Mouse (Mus musculus) embryo, embryonic 9.5 days (tissue): ENCODE measurements around the gene Tmem63b.
A peak's percentile ranks its signal among the peaks of the same experiment; 100 is the strongest.
"Not testable (repeated sequence)": the region's sequence is repeated elsewhere in the genome, so short reads cannot be mapped to it uniquely, and the experiment has no call there.

Source experiments
- DNase-seq: peaks from one replicate; pipeline ENCODE4 v3.0.0-alpha.2; 2017; ENCODE audit errors: extremely low spot score

Gene Tmem63b

DNA sequence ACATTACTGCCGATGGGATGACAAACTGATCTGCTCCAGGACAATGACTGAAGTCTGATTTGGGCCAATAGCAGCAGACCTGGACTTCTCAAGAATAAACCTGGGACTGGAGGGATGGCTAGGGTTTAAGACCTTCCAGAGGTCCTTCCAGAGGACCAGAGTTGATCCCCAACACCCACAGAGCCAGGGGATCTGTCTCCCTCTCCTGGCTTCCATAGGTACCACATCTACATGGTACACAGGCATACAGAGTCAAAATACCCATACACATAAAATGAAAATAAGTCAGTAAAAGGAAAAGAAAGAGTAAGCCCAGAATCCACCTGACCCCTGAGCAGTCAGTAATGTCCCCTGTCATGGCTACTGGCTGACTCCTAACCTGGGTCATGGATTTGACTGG, 14.9 kb downstream of the Tmem63b start:
- no peak for DNase-seq

DNA sequence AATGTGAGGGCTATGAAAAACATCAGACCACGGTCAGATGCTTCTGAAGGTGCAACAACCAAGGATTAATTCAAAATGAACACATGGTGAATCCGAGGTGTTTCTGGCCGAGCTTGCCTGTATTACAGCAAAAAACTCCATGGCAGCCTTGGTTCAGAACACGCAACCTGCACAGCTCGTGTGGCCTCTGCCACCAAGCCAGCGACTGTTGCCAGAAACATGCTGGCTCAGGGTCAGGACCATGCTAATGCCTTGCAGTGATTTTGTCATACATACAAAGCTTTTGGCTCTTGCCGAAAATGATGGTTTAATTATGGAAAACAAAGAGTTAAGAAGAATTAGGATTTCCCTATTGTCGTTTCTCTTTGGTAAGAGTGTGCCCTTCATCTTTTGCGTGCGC, 18.7 kb downstream of the Tmem63b start:
- DNase-seq = no peak

DNA sequence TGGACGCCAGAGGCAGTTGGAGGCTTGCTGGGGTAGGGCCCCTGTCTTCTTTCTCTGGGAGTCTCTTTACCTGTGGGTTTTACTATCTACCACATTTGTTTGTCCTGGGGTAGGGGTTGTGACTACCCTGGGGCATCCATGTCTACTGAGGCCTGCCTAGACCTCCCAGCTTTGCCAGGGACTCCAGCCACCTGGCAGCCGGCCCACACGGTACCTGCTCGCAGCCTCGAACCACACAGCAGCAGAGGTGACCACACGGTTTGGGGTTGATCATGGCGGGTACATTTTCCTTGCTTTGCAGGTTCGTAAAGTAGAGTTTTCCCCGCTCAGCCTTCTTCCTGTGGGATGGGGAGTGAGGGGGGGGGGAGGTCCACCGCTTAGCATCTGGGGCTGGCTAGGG, 19.2 kb downstream of the Tmem63b start:
- DNase-seq = no peak

GRCm38 (mm10) chr17:45666091-45666490, 20.6 kb downstream of the Tmem63b start:
- DNase-seq = no peak

DNA sequence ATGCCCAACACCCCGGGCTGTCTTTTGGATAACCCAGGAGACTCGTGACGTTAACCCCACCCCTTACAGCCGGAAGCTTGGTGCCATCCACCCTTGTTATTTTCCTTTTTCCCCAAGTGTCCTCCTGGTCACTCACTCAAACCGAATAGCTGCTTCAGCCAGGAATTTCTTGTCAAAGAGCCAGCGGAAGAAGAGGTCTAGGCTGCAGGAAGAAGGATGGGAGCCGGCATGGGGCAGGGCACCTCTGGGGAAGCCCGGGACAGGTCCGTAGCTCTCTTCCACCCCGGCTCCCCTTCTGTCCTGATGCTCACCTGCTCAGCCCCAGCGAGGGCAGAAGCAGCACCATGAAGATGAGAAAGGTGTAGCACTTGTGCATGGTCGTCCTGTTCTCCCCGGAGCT, 22.1 kb downstream of the Tmem63b start:
- no peak for DNase-seq

- peak; percentile 77 for DNase-seq
These were observed 23.4 kb downstream of the Tmem63b start for GRCm38 (mm10) chr17:45663106-45663919.

DNA sequence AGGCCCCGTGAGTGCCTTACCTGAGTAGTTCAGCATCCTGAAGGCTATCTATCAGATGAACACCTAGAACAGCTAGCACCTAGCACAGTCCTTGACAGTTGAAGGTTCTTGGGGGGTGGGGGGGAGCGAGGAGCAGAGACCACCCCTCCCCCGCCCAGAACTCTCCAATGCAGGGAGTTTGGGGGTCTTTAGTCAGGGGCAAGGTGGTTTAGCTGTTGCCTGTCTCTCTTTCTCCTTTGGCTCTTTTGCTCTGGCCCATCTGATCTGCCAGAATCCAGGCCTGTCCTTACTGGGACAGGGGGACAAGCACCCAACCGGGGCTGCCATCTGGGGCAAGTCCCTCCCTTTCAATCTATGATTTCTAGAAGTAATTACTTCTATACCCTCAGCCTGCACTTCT, 27.5 kb downstream of the Tmem63b start, which contains the start of gene Capn11:
Gene Capn11, minus strand, starts transcription at position 101 of the 400 bp plus-strand sequence.
- no peak for DNase-seq

DNA sequence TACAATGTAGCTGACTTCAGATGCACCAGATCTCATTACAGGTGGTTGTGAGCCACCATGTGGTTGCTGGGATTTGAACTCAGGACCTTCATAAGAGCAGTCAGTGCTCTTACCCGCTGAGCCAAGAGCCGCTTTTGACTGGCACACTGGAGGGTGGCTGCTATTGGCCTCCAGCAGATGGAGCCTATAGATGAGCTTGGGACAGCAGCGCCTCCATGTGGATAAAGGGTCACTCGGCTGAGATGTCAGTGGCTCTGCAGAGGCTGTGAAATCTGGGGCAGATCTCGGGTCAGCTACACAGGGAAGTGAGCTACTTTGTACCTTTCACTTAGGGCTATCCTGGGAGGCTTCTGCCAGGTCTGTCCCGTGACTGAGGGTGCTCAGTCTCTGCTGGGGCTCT, 30.9 kb downstream of the Tmem63b start:
- DNase-seq = peak; percentile 26

GRCm38 (mm10) chr17:45653233-45653632, 33.5 kb downstream of the Tmem63b start:
- DNase-seq = no peak

DNA sequence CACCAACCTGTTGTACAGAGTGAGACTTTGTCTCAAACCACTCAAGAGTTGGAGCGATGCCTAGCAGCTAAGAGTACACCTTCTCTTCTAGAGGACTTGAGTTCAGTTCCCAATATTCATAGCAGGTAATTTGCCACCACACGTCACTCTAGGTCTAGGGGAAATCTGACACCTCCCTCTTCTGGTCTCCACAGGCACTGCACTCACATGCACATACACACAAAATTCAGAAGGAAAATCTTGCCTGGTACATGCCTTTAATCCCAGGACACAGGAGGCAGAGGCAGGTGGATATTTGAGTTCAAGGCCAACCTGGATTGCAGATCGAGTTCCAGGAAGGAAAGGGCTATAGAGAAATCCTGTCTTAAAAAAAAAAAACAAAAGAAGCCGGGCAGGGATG, 42.5 kb downstream of the Tmem63b start:
- DNase-seq = no peak

- DNase-seq = peak; percentile 68
These were observed 44.0 kb downstream of the Tmem63b start for GRCm38 (mm10) chr17:45642701-45643100.

- DNase-seq = no peak
These were observed 44.7 kb downstream of the Tmem63b start for GRCm38 (mm10) chr17:45641981-45642380.

- DNase-seq = no peak
These were observed 48.0 kb downstream of the Tmem63b start for GRCm38 (mm10) chr17:45638596-45639295.

DNA sequence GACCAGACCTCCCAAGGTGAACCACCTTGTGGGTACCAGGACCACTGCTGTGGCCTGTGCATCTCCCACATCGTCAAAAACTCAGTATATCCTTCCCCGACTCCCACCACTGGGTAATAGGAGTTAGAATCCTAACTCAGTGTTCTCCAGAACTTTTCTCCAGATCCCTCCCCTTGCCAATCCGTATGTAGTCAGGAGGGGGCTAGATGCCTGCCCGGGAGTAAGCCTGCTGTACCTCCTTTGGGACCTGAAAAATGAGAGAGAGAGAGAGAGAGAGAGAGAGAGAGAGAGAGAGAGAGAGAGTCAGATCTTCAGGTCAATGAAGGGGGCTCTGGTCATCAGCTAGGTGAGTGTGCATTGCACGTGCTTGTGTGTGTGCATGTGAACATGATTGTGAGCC, 52.7 kb downstream of the Tmem63b start:
- DNase-seq = no peak

GRCm38 (mm10) chr17:45631940-45632339, 54.8 kb downstream of the Tmem63b start:
- no peak for DNase-seq

DNA sequence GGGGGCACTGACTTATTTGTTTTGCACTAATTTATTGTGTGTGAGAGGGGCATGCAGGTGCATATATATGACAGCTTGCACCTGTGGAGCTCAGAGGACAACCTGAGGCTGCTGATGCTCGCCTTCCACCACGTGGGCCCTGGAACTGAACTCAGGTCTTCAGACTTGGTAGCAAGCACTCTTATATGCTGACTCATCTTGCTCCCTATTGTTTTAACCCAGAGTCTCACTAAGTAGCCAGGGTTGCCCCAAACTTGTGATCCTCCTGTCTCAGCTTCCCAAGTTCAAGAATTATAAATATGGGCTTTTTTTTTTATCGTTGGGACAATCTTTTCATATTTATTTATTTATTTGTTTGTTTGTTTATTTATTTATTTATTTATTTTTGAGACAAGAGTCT, 55.7 kb downstream of the Tmem63b start:
- DNase-seq = no peak

GRCm38 (mm10) chr17:45629861-45630694, 56.6 kb downstream of the Tmem63b start:
- DNase-seq = peak; percentile 83

GRCm38 (mm10) chr17:45628885-45629855, 57.5 kb downstream of the Tmem63b start:
- no peak for DNase-seq

GRCm38 (mm10) chr17:45628160-45628559, 58.5 kb downstream of the Tmem63b start:
- DNase-seq = no peak

DNA sequence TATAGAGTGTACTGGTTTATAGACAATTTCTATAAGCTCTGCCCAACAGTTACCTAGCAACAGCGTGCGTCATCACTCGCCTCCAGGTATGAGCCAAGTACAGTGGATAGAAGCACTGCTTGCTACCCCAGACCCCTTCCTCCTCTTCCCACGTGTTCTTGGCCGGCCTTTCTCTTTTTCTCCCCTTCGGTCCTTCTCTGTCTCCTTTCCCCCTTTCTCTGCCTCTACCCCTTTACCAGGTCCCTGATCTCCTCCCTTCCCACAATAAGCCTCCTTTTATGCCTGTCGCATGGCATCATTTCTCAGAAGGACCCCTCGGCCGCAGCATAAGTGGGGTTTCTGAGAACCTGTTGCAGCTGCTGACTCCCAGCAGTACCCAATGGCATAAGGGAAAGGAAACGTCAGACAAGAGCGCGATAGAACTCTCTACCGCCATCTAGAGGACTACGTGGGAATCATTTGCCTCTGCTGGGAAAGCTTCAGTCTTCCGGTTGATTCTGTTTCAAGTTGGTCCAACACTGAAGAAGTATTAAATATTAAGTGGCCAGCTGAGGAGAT, 60.0 kb downstream of the Tmem63b start:
- DNase-seq = peak; percentile 79

DNA sequence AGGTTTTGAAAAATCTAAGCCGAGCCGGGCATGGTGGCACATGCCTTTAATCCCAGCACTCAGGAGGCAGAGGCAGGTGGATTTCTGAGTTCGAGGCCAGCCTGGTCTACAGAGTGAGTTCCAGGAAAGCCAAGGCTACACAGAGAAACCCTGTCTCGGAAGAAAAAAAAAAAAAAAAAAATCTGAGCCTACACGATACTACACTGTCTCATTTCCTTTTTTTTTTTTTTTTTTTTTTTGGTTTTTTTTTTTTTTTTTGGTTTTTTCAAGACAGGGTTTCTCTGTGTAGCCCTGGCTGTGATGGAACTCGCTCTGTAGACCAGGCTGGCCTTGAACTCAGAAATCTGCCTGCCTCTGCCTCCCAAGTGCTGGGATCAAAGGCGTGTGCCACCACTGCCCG, 63.3 kb downstream of the Tmem63b start:
- not testable (repeated sequence) for DNase-seq
